Mouse (Mus musculus) naive thymus-derived CD4-positive, alpha-beta T cell, adult 2 months (primary cell): ENCODE measurements around the gene Bckdk.
"Not testable (repeated sequence)": the region's sequence is repeated elsewhere in the genome, so short reads cannot be mapped to it uniquely, and the experiment has no call there.

Experiments used
- DNase-seq: peaks from one replicate; pipeline ENCODE4 v3.0.0-alpha.2; 2011; ENCODE audit warnings: low read depth

Gene Bckdk

DNA sequence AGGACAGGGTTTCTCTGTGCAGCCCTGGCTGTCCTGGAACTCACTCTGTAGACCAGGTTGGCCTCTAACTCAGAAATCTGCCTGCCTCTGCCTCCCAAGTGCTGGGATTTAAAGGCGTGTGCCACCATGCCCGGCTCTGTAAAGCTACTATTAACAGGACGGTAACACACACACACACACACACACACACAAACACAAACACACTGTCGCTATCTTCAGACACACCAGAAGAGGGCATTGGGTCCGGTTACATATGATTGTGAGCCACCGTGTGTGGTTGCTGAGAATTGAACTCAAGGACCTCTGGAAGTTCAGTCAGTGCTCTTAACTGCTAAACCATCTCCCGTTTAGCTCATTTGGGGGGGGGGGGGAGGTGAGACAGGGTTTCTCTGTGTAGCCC is 8.0 kb upstream of the Bckdk start:
- DNase-seq = not testable (repeated sequence)

GRCm38 (mm10) chr7:127896384-127896783 is 7.5 kb upstream of the Bckdk start:
- peak; percentile 81 for DNase-seq

- DNase-seq = no peak
These were observed 6.3 kb upstream of the Bckdk start for GRCm38 (mm10) chr7:127897542-127897941.

DNA sequence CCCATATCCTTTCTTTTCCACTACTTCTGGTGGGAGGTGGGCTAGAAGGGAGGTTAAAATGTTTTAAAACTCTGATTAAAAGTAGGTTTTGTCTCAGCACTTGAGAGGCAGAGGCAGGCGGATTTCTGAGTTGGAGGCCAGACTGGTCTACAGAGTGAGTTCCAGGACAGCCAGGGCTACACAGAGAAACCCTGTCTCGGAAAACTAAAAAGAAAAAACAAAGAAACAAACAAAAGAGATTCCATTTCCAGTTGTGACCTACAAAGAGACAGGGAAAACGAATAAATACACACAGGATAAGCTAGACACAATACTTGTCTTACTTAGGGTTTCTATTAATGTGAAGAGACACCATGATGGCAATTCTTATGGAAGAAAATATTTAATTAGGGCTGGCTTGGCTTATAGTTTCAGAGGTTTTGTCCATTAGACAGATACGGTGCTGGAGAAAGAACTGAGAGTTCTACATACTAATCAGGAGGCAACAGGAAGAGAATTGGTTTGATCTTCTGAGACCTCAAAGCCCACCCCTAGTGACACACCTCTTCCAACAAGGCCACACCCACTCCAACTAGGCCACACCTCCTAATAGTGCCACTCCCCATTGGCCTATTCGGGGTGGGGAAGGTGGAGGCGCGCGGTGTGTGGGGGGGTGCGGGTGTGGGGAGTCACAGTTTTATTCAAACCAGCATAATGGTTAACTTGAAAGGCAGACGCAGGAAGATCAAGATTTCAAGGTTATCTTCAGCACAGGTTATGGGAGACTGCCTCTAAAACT is 5.5 kb upstream of the Bckdk start:
- DNase-seq = peak; percentile 68

DNA sequence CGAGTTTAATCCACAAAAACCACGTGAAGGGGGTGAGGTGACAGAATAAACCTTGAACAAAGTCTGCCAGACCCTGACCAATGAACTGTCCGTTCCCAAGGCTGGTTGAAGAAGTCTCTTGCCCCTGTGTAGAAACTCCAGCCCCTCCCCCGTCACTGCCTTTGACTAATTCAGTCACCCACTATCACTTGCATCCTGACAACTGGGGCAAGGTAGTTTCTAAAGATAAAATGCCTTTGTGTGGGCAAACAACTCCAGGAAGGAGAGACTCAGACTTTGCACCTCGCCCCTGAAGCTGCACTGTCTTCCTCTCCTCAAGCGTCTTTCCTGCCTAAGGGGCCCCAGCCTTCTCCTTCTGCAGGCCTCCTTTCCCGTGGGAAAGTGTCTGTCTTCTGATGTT is 3.9 kb upstream of the Bckdk start:
- no peak for DNase-seq

DNA sequence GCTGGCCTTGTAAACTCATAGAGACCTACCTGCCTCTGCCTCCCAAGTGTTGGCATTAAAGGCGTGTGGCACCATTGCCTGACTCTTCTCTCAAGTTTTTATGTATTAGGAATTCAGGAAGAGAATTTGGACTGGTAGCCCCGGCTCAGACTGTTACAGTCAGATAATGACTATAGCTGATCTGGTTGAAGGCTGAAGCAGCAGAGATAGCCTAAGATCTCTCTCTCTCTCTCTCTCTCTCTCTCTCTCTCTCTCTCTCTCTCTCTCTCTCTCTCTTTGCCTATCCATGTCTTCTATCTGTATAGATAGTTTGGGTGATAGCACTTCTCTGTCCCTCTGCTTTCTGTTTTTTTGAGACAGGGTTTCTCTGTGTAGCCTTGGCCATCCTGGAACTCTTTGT is 2.1 kb upstream of the Bckdk start:
- no peak for DNase-seq

DNA sequence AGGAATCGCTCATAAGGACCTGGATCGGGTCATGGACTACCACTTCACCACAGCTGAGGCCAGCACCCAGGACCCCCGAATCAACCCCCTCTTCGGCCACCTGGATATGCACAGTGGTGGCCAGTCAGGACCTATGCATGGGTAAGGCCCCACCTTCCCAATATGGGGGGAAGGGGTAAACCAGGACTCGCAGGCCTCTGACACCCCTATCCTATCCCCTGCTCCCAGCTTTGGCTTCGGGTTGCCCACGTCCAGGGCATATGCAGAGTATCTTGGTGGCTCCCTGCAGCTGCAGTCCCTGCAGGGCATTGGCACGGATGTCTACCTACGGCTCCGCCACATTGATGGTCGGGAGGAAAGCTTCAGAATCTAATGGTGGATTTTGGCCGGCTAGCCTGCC is 4.1 kb downstream of the Bckdk start:
- DNase-seq = no peak

DNA sequence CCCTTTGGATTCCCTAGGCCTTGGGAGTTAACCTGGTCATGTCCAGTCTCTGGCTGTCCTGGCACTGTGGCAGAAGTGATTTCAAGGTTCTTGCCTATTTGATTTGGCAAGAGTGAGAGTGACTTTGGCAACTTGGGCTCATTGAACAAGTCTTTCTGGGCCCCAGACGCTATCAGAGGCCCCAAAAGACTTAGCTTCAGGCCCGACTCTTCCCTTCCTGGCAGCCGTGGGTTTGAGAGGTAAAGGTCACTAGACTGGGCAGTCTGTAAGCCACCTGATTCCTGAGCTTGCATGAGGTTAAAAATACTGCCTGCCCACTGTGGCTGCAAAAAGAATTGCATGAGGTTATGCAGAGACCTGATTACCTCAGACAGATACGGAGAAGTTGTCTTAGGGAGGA is 4.8 kb downstream of the Bckdk start:
- no peak for DNase-seq

- DNase-seq = peak; percentile 93
These were observed 8.4 kb downstream of the Bckdk start, which contains the start of gene Kat8 for GRCm38 (mm10) chr7:127912190-127912871. TSS of gene Kat8 (plus strand) at chr7:127912516.

DNA sequence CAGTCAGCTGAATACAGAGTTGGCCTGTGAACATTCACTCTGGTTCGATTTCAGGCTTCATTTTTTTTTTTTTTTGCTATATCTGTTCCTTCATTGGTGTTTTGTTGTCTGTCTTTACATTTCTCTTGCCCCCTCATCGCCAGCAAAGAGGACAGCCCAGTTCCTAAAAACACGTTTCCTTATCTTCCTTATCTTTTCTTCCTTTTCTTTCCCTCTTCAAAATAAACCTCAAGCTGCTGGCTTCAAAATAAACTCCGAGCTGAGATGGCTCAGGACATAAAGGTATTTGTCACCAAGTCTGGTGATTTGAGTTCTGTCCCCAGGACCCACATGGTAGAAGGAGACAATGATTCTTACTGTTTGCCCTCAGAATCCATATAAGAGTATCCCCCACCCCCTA is 9.1 kb downstream of the Bckdk start:
- DNase-seq = no peak

GRCm38 (mm10) chr7:127915293-127915692 is 11.4 kb downstream of the Bckdk start:
- no peak for DNase-seq

GRCm38 (mm10) chr7:127918203-127918602 is 14.3 kb downstream of the Bckdk start:
- DNase-seq = peak; percentile 83

DNA sequence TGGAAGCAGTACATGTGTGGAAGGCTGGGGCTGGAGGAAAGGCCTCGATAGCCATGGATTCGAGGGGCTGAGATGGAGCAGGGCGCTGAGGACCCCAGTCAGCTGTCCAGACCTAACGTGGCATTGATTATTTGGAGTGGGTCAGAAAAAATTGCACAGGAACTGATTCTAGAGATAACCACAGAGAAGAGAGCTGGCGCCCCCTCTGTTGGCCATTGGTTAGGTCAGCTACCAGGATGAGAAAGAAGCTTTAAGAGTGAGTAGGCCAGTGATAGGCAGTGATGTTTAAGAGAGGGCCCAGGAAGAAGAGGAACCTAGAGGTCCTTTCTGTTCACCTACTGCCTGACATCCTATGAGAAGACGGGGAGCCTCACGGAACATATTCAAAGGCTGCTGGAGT is 15.4 kb downstream of the Bckdk start:
- peak; percentile 42 for DNase-seq

GRCm38 (mm10) chr7:127921516-127921915 is 17.6 kb downstream of the Bckdk start:
- peak; percentile 38 for DNase-seq

GRCm38 (mm10) chr7:127922451-127923275 is 18.8 kb downstream of the Bckdk start:
- DNase-seq = peak; percentile 73

DNA sequence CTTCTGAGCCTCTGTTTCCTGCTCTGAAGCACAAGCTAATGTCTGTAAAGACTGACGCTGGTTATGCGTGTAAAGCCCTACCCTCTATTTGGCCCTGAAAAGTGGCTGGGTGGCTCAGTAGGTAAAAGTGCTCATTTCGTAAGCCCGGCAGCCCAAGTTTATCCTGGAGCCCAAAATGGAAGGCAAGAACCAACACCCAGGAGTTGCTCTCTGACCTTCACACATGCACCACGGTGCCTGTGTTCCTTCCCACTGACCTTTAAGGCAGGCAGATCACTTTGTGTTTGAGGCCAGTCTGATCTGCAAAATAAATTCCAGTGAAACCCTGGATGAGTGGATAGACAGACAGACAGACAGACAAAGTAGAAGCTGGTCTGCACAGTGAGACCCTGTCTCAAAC is 19.8 kb downstream of the Bckdk start:
- DNase-seq = no peak

DNA sequence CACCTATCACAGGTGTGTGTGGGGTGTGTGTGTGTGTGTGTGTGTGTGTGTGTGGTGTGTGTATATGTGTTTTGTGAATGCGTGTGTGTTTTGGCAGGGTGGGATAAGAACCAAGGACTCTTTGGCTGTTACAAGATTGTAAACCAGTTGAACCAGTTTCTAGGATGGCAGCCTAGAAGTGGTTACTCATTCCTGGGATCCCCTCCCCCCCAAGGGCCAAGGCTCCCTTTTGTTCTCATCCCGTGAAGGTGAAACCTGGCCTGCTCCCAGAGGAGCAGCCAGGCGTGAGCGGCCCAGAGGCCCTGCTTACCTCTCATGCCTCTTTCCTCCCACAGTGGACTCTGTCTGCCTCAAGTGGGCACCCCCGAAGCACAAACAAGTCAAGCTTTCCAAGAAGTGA is 21.4 kb downstream of the Bckdk start:
- no peak for DNase-seq

GRCm38 (mm10) chr7:127926066-127926465 is 22.2 kb downstream of the Bckdk start:
- DNase-seq = no peak

GRCm38 (mm10) chr7:127926846-127927245 is 23.0 kb downstream of the Bckdk start:
- no peak for DNase-seq

- DNase-seq = no peak
These were observed 23.8 kb downstream of the Bckdk start for GRCm38 (mm10) chr7:127927726-127928125.

GRCm38 (mm10) chr7:127928596-127928995 is 24.7 kb downstream of the Bckdk start:
- no peak for DNase-seq

DNA sequence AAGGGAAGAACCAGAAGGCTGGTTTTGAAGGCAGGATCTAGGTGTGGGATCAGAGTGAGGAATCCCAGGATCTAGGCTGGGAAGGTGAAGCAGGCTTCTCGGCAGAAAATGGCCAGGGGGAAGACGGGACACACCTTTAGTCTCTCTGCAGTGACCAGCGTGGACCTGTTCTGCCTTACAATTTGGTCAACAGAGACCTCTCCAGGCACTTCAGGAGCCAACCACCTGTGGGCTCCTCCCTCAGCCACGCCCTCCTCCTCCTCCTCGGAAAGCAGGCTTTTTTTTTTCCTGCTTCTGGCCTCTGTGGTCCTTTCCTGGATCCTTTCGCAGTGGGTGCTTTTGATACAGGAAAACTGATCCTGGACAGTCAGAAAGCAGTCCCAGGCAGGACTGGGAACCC is 26.0 kb downstream of the Bckdk start, which contains the start of gene Prss8:
Gene Prss8 (minus strand): TSS at position 182 of the 400 bp plus-strand sequence.
- no peak for DNase-seq

- DNase-seq = no peak
These were observed 26.8 kb downstream of the Bckdk start for GRCm38 (mm10) chr7:127930636-127931035.
